ENCODE assay signal across 8 mouse cellular contexts in the genomic region with DNA sequence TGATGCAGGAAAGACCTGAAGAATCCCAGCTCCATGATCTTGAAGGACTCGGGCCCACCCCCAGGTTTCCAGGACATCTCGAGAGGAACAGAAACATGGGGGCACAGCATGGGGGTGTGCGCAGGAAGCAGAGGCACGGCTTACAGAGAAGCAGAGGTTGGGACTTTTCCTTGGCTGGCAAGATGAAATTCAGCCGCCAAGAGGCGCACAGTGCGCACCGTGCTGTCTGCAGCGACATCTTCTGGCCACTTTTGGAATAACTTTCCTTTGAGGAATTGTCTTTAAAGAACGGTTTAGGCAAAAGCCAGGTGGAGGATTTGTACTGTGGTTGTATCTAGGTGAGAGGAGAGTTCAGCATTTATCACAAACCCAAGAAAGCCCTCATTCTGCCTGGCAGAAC. TPM values are rescaled to one million over a fixed set of nuclear protein-coding genes. Genes with fewer than 3 reads are reported as not detected.
DNase-seq lines count a peak whose midpoint lies in the region; ATAC-seq and TF ChIP-seq lines count a peak whose summit lies in the region.

No protein-coding gene starts in this region.

- no peaks in the 10 kb centered on the region for H3K27me3 ChIP-seq in Patski
- H3K27me3 ChIP-seq in cerebellum, adult 2 months (ENCODE audit: control insufficient read depth, insufficient read depth, low read length) = no peaks in the 10 kb centered on the region
- H3K27me3 ChIP-seq in forebrain, postnatal 0 days (ENCODE audit: insufficient read depth, low read length) = no peaks in the 10 kb centered on the region
- peaks cover 2% of the 10 kb centered on the region; the same call in 1 of the 2 replicates for H3K27me3 ChIP-seq in hindbrain, embryonic 12.5 days

- H3K4me2 ChIP-seq in forebrain, postnatal 0 days (ENCODE audit: low read depth) = peak overlapping the region; percentile 29
- H3K4me2 ChIP-seq in hindbrain, embryonic 12.5 days (replicated peaks) = 0 out of 2 replicates have a peak overlapping the region, but pooled peaks have one; percentile 16

- no peak for TF ChIP-seq CTCF in Patski (IDR thresholded peaks at IDR 0.05)
- peak; percentile 100 for TF ChIP-seq CTCF in cerebellum, adult 2 months (IDR thresholded peaks at IDR 0.05; ENCODE audit: borderline replicate concordance, insufficient read depth, low read depth, low read length)
- peak; percentile 99 for TF ChIP-seq CTCF in forebrain, postnatal 0 days (IDR thresholded peaks at IDR 0.05; ENCODE audit: low read depth)

- no peak overlapping the region for H3K9ac ChIP-seq in forebrain, postnatal 0 days
- no peak overlapping the region for H3K9ac ChIP-seq in hindbrain, embryonic 12.5 days

- CTCF ChIA-PET in Patski (lab: Charles Lee) = interaction anchor here (0.6 to 1.9 kb wide), 13 partner anchors 10 to 198 kb away, joined by 3 to 6 read pairs (median 4); no protein-coding TSS in a partner anchor

- no peak overlapping the region for H3K4me3 ChIP-seq in cerebellum, adult 2 months (replicated peaks; ENCODE audit: insufficient read depth, low read depth, low read length)
- no peak overlapping the region for H3K4me3 ChIP-seq in forebrain, postnatal 0 days (ENCODE audit: low read depth, low read length)
- no peak overlapping the region for H3K4me3 ChIP-seq in hindbrain, embryonic 12.5 days

- no peak for TF ChIP-seq POLR2A in cerebellum, adult 2 months (IDR thresholded peaks at IDR 0.05; ENCODE audit: borderline replicate concordance, insufficient read depth, low read length)

- POLR2A ChIA-PET in Patski (lab: Charles Lee) = interaction anchor here (1.1 kb wide), 1 partner anchor 126 kb away, joined by 4 read pairs; no protein-coding TSS in a partner anchor

- in situ Hi-C loops in Patski (cut with MboI; ENCODE audit: low pct_unique_long_range_greater_than_20kb) = loop anchor here (5.0 kb wide), 1 partner anchor 182 kb away; no protein-coding TSS in a partner anchor

- WGBS in cerebellum, adult 2 months = under 1% methylated on average over 10 of the region's 10 CpGs
- WGBS in forebrain, postnatal 0 days = 1% methylated on average over 10 of the region's 10 CpGs
- 3% methylated on average over 10 of the region's 10 CpGs for WGBS in hindbrain, embryonic 12.5 days

- peak; percentile 75 for ATAC-seq in Patski
- peak; percentile 88 for ATAC-seq in forebrain, postnatal 0 days
- peak; percentile 67; the same call in 1 of the 2 replicates for ATAC-seq in hindbrain, embryonic 12.5 days (ENCODE audit: low FRiP score)

- H3K36me3 ChIP-seq in forebrain, postnatal 0 days (ENCODE audit: insufficient read depth) = no peaks in the 10 kb centered on the region
- no peaks in the 10 kb centered on the region for H3K36me3 ChIP-seq in hindbrain, embryonic 12.5 days

- H3K9me3 ChIP-seq in forebrain, postnatal 0 days (ENCODE audit: low read length) = no peaks in the 10 kb centered on the region
- no peaks in the 10 kb centered on the region for H3K9me3 ChIP-seq in hindbrain, embryonic 12.5 days (replicated peaks)

- H3K4me1 ChIP-seq in cerebellum, adult 2 months (ENCODE audit: control insufficient read depth, insufficient read depth, low read length) = no peaks in the 10 kb centered on the region
- H3K4me1 ChIP-seq in forebrain, postnatal 0 days (ENCODE audit: insufficient read depth) = no peaks in the 10 kb centered on the region
- H3K4me1 ChIP-seq in hindbrain, embryonic 12.5 days = no peaks in the 10 kb centered on the region

- H3K27ac ChIP-seq in cerebellum, adult 2 months (ENCODE audit: insufficient read depth, low read length) = no peak overlapping the region
- H3K27ac ChIP-seq in forebrain, postnatal 0 days (ENCODE audit: low read depth, low read length) = no peak overlapping the region
- no peak overlapping the region for H3K27ac ChIP-seq in hindbrain, embryonic 12.5 days

- no peak for DNase-seq in Patski (ENCODE audit: low read depth, low spot score)
- peak; percentile 70 to 79 for DNase-seq in cerebellum, adult 2 months
- DNase-seq in forebrain, postnatal 0 days = peak; percentile 94
- peak; percentile 75 to 85 for DNase-seq in layer of hippocampus, postnatal 14 days (ENCODE audit: low spot score in 2 of 2)
- peak; percentile 92 for DNase-seq in lung, postnatal 14 days
- peak; percentile 86 for DNase-seq in retina, postnatal 1 day
- DNase-seq in thymus, postnatal 36 days = peak; percentile 76 to 79

RNA-seq across cellular contexts. Expression of a gene that starts 6.6 kb away (rescaled TPM):
- polyA plus RNA-seq in Patski (2021) = 47.7 TPM
- polyA plus RNA-seq in cerebellum, adult 2 months (2012; rRNA removed) = 39.1 and 45.7 TPM in 2 replicates
- 43.5 and 48.2 TPM in 2 replicates for total RNA-seq in forebrain, postnatal 0 days (2014; rRNA removed)
- 61.9 and 75.8 TPM in 2 replicates for polyA plus RNA-seq in forebrain, postnatal 0 days (2015; fragmentation: Nextera tagmentation; extraction: Ambion mirVana)
- 42.8 and 49.1 TPM in 2 replicates for polyA plus RNA-seq in hindbrain, embryonic 12.5 days (2016; fragmentation: Nextera tagmentation; extraction: Ambion mirVana)
- 10 to 100 TPM; 35.2 to 43.8 TPM for total RNA-seq in layer of hippocampus, postnatal 14 days (2021)
